Mouse (Mus musculus): ENCODE data around the gene Snx13. TPM values are rescaled to one million over a fixed set of nuclear protein-coding genes. Genes with fewer than 3 reads are reported as not detected.

Snx13 gene
- polyA plus RNA-seq, 1 experiment from 2014 or later, result 21.7 TPM

DNA sequence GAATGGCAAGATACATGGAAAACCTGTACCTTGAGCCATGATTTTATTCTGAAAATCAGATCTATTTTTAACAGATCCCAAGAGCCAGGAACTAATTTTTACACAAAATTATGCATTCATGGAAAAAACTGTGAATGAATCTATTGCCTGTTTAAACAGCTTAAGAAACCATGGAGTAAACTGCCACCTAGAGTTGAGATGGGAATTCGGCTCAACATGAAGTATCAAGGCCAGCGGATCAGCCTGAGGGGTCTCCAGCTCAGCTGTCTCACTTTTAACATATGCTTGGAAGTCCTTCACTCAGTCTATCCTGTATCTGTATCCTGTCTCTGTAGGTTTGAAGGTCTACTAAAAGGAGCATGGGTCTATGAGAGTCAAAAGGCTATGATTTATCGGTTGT, 30.9 kb upstream of the Snx13 start:
- WGBS, result 63% methylated on average over 3 of the region's 3 CpGs
- ATAC-seq (ENCODE audit: low FRiP score) (peak; percentile 61; the same call in 1 of the 2 replicates), DNase-seq (ENCODE audit: low spot score, missing footprints) (peak; percentile 33)
- Histone ChIP-seq H3K27me3 (ENCODE audit: control insufficient read depth, insufficient read depth, low read length) (no peaks in the 10 kb centered on the region), H3K36me3 (ENCODE audit: control insufficient read depth, insufficient read depth, low read length) (no peaks in the 10 kb centered on the region), H3K4me1 (ENCODE audit: control insufficient read depth, insufficient read depth, low read length) (no peaks in the 10 kb centered on the region), H3K27ac (ENCODE audit: low read depth, low read length) (no peak overlapping the region), H3K4me2 (no peak overlapping the region), H3K4me3 (ENCODE audit: low read depth, low read length) (no peak overlapping the region), H3K9me3 (ENCODE audit: control insufficient read depth, low read length) (no peaks in the 10 kb centered on the region), H3K9ac (ENCODE audit: low read length) (no peak overlapping the region)

DNA sequence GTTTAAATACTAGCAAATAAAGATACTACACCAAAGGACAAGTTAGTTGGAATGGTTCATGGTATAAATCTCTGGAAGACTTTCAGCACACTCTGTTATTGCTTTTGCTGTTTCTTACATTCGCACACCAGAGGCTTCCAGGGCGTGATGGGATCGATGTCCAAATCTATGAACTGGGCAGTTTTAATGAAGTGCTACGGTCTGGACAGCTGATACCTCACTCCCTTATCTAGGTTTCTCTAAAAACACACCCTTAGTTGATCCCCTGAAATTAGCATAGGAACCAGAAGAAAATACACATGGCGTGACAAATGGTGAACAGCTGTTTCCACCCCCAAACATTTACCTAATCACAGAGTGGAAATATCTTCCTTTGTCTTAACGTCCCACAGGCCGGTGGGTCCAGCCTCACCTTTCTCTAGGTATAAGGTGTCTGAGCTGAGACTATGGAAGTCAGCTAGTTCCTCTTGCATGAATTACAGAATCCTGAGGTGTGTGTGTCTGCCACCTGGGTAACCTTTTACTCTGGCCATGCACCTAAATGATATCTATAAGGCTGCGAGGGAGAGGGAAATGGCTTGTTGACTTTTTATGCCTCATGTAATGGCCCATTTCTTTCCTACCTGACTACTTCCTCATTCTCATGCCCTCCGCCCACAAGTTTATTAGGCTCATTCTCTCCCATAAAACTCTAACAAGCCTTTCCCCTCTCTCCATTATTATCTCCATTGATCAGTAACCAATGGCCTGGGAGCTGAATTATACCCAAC, 30.3 kb upstream of the Snx13 start:
- H3K27ac ChIP-seq (ENCODE audit: low read depth, low read length), result no peak overlapping the region

DNA sequence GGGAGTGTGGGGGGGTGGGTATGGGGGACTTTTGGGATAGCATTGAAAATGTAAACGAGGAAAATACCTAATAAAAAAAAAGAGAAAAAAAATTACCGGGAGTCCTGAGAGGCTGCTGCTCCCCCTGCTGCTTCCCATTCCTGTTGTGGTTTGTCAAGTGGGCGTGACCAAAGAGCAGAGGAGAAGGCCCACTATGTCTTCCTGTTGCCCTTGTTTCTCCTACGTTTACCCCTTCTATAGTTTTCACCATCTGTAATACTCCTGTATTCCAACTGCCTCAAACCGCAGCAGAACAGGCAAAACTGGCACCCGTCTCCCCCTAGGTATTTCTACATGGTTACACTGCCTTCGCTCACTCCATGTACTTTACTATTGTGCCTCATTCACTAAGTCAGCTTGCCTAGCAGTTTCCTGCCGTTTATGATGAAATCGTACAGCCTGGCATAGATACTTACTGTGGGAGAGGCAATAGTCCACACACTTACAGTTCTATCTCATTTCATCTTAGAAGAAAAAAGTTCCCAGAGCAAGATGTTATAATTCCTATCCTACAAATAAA, 28.2 kb upstream of the Snx13 start:
- Histone ChIP-seq H3K36me3 (ENCODE audit: control insufficient read depth, insufficient read depth, low read length) (no peaks in the 10 kb centered on the region), H3K27me3 (ENCODE audit: control insufficient read depth, insufficient read depth, low read length) (no peaks in the 10 kb centered on the region), H3K4me1 (ENCODE audit: control insufficient read depth, insufficient read depth, low read length) (no peaks in the 10 kb centered on the region), H3K4me2 (no peak overlapping the region), H3K9me3 (ENCODE audit: control insufficient read depth, low read length) (no peaks in the 10 kb centered on the region), H3K4me3 (ENCODE audit: low read depth, low read length) (no peak overlapping the region), H3K9ac (ENCODE audit: low read length) (no peak overlapping the region), H3K27ac (ENCODE audit: low read depth, low read length) (no peak overlapping the region)
- ATAC-seq (ENCODE audit: low FRiP score) (no peak), DNase-seq (ENCODE audit: low spot score, missing footprints) (peak; percentile 37)
- 85% methylated on average over 9 of the region's 9 CpGs for WGBS

More for the DNA sequence above, 30.3 kb upstream of the Snx13 start:
- no peaks in the 10 kb centered on the region for H3K36me3 ChIP-seq (ENCODE audit: control insufficient read depth, insufficient read depth, low read length)
- no peaks in the 10 kb centered on the region for H3K4me1 ChIP-seq (ENCODE audit: control insufficient read depth, insufficient read depth, low read length)
- H3K27me3 ChIP-seq (ENCODE audit: control insufficient read depth, insufficient read depth, low read length), result no peaks in the 10 kb centered on the region
- H3K4me3 ChIP-seq (ENCODE audit: low read depth, low read length), result no peak overlapping the region
- H3K9me3 ChIP-seq (ENCODE audit: control insufficient read depth, low read length), result no peaks in the 10 kb centered on the region
- ATAC-seq (ENCODE audit: low FRiP score), result no peak
- no peak overlapping the region for H3K9ac ChIP-seq (ENCODE audit: low read length)
- no peak overlapping the region for H3K4me2 ChIP-seq
- DNase-seq (ENCODE audit: low spot score, missing footprints), result peak; percentile 68
- WGBS, result 90% methylated on average over 9 of the region's 9 CpGs

DNA sequence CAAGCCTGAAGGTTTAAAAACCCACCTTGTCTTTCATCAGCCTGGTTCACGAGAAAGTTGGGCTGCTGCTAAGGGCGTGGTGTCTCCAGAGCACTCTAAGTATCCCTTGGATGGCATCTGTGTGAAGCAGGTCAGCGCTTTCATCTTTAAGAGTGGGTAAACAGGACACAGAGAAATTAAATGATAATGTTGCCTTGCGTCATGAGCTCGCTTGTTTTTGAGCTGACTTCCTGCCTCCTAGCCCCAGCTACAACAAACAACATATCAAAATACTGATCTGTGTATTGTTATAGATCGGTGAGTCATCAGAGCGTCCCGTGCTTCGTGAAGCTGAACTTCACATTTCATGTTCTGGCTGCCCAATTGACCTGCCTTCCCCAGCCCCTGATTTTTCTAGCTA, 25.7 kb upstream of the Snx13 start:
- Histone ChIP-seq H3K4me2 (no peak overlapping the region), H3K27me3 (ENCODE audit: control insufficient read depth, insufficient read depth, low read length) (no peaks in the 10 kb centered on the region), H3K4me1 (ENCODE audit: control insufficient read depth, insufficient read depth, low read length) (no peaks in the 10 kb centered on the region), H3K36me3 (ENCODE audit: control insufficient read depth, insufficient read depth, low read length) (no peaks in the 10 kb centered on the region), H3K4me3 (ENCODE audit: low read depth, low read length) (no peak overlapping the region), H3K9ac (ENCODE audit: low read length) (no peak overlapping the region), H3K9me3 (ENCODE audit: control insufficient read depth, low read length) (no peaks in the 10 kb centered on the region), H3K27ac (ENCODE audit: low read depth, low read length) (no peak overlapping the region)
- ATAC-seq (ENCODE audit: low FRiP score) (no peak), DNase-seq (ENCODE audit: low spot score, missing footprints) (no peak)
- 88% methylated on average over 9 of the region's 9 CpGs for WGBS

DNA sequence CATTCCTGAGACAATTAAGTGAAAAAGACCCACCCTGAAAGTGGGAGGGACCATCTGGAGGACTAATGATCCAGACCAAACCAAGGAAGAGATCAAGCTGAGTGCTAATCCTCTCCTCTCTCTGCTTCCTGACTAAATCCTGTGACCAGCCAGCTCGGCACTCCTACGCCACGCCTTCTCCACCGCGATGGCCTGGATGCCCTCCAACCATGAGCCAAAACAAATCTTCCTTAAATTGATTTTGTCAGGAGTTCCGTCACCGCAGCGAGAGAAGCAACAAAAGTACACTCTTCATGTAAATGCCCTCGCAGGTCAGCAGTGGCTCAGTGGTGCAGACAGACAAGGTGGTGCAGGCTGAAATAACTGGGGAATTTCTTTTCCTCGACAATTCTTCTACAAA, 24.9 kb upstream of the Snx13 start:
- no peak for ATAC-seq (ENCODE audit: low FRiP score)
- Histone ChIP-seq H3K9me3 (ENCODE audit: control insufficient read depth, low read length) (no peaks in the 10 kb centered on the region), H3K4me3 (ENCODE audit: low read depth, low read length) (no peak overlapping the region), H3K27ac (ENCODE audit: low read depth, low read length) (no peak overlapping the region), H3K27me3 (ENCODE audit: control insufficient read depth, insufficient read depth, low read length) (no peaks in the 10 kb centered on the region), H3K4me1 (ENCODE audit: control insufficient read depth, insufficient read depth, low read length) (no peaks in the 10 kb centered on the region), H3K9ac (ENCODE audit: low read length) (no peak overlapping the region), H3K4me2 (no peak overlapping the region), H3K36me3 (ENCODE audit: control insufficient read depth, insufficient read depth, low read length) (no peaks in the 10 kb centered on the region)
- no peak for DNase-seq (ENCODE audit: low spot score, missing footprints)
- 52% methylated on average over 10 of the region's 10 CpGs for WGBS

DNA sequence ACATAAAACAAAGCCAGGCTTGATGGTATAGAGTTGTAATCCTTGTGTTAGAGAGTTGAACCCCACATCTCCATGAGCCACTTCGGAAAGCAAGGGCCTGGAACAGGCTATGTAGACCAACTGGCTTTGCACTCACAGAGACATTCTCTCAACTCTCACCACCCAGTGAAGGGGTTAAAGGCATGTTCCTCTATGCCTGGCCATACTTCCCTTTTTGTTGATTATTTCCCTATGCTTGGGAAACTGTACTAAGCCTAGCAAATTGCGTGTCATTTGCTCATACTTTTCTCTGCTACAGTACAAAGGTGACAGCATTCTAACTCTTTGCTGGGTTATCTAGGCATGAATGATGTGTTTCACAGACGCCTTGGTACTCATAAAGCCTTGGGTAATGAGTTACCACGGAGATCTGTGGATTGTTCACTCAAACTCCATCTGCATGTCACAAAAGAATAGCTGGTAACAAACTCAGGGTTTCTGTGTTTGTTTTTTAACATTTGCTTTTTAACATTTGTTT, 21.0 kb upstream of the Snx13 start:
- Histone ChIP-seq H3K36me3 (ENCODE audit: control insufficient read depth, insufficient read depth, low read length) (no peaks in the 10 kb centered on the region), H3K27ac (ENCODE audit: low read depth, low read length) (no peak overlapping the region), H3K4me2 (no peak overlapping the region), H3K4me3 (ENCODE audit: low read depth, low read length) (no peak overlapping the region), H3K9ac (ENCODE audit: low read length) (no peak overlapping the region), H3K4me1 (ENCODE audit: control insufficient read depth, insufficient read depth, low read length) (no peaks in the 10 kb centered on the region), H3K9me3 (ENCODE audit: control insufficient read depth, low read length) (no peaks in the 10 kb centered on the region), H3K27me3 (ENCODE audit: control insufficient read depth, insufficient read depth, low read length) (no peaks in the 10 kb centered on the region)
- DNase-seq (ENCODE audit: low spot score, missing footprints) (peak; percentile 44), ATAC-seq (ENCODE audit: low FRiP score) (no peak)
- WGBS, result 78% methylated on average over 4 of the region's 4 CpGs

DNA sequence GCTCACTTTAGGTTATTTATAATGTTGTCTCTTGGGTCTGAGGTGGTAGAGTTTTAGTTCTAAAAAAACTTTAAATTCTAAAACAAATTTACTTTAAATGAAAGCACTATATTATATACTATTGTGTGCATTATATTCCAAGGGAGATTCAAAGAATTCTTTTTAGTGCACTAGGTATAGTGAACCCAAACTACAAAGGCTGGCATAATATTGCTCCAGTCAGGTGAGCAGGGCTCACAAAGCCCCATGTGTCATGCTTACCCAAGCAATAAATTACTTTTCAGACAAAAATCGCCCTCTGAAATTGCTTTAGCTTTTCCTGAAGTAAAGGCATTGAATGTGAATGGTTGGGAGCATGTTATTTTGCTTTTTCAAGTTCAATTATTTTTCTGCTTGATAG, 19.5 kb upstream of the Snx13 start:
- WGBS, result 60% methylated on average over 1 of the region's 1 CpGs

DNA sequence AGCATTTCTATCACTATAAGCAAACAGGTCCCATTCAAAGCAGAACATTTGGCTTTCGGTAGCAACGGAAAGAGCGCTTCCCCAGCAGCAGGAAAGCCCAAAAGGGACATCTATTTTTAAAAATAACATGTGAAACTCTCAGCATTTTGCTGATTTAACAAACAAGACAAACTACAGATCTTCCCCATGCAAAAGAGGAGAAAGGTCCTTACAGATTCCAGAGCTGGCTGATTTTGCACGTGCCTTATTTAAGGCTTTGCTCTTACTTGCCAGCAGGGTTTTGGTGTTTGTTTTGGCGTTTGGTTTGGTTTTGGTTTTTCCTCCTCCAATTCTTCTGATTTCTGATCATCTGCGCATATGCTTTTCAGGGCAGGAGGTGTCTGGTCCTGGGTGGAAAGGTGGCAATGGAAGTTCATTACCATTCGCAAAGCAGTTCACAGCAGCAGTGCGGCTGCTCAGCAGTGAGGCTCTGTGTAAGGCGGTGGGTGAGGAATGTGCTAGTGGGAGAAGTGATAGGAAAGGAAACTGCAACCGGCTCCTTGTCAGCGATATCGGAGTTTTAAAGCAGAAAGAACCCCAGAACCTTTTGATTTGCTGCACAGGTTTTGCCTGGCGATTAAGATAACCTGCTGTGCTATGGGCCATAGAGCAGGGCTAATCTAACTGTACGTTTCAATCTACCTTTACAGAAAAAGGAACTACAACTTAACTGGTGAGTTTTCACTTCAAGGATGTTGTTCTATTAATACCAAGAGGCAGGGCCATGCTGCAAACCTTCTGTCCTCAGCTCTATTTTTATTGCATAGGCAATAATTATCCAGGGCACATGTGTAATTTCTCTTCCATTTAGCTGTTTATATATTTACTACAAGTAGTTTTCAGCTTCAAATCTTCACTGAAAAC, 8.1 kb upstream of the Snx13 start:
- DNase-seq (ENCODE audit: low spot score, missing footprints) (peak; percentile 83), ATAC-seq (ENCODE audit: low FRiP score) (no peak)
- Histone ChIP-seq H3K27me3 (ENCODE audit: control insufficient read depth, insufficient read depth, low read length) (no peaks in the 10 kb centered on the region), H3K27ac (ENCODE audit: low read depth, low read length) (no peak overlapping the region), H3K36me3 (ENCODE audit: control insufficient read depth, insufficient read depth, low read length) (no peaks in the 10 kb centered on the region), H3K9ac (ENCODE audit: low read length) (peak overlapping the region; percentile 10; the same call in 1 of the 2 replicates), H3K4me1 (ENCODE audit: control insufficient read depth, insufficient read depth, low read length) (no peaks in the 10 kb centered on the region), H3K4me2 (no peak overlapping the region), H3K9me3 (ENCODE audit: control insufficient read depth, low read length) (no peaks in the 10 kb centered on the region), H3K4me3 (ENCODE audit: low read depth, low read length) (no peak overlapping the region)
- 34% methylated on average over 14 of the region's 14 CpGs for WGBS

More for the DNA sequence above, 19.5 kb upstream of the Snx13 start:
- DNase-seq (ENCODE audit: low spot score, missing footprints) (no peak), ATAC-seq (ENCODE audit: low FRiP score) (no peak)
- Histone ChIP-seq H3K4me1 (ENCODE audit: control insufficient read depth, insufficient read depth, low read length) (no peaks in the 10 kb centered on the region), H3K27ac (ENCODE audit: low read depth, low read length) (no peak overlapping the region), H3K9me3 (ENCODE audit: control insufficient read depth, low read length) (no peaks in the 10 kb centered on the region), H3K4me3 (ENCODE audit: low read depth, low read length) (no peak overlapping the region), H3K27me3 (ENCODE audit: control insufficient read depth, insufficient read depth, low read length) (no peaks in the 10 kb centered on the region), H3K9ac (ENCODE audit: low read length) (no peak overlapping the region), H3K36me3 (ENCODE audit: control insufficient read depth, insufficient read depth, low read length) (no peaks in the 10 kb centered on the region), H3K4me2 (no peak overlapping the region)

DNA sequence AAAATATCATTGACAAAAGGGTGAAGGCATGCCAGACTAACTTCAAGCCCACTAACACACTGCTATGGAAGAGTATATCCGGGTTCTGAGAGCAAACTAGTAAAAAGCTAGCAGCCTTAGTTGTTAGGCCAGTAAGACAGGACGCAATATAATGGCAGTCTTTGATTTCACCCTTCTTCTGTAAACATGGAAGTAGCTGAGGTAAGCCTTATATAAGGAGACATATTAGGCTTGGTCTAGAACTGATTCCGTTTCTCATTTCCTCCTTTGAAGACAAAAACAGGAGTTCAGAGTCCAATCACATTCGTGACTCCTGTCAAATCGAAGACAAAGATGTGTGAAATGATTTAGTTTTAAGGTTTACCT, 7.4 kb upstream of the Snx13 start:
- H3K36me3 ChIP-seq (ENCODE audit: control insufficient read depth, insufficient read depth, low read length), result no peaks in the 10 kb centered on the region
- no peak overlapping the region for H3K4me2 ChIP-seq
- H3K4me1 ChIP-seq (ENCODE audit: control insufficient read depth, insufficient read depth, low read length), result no peaks in the 10 kb centered on the region
- 82% methylated on average over 5 of the region's 5 CpGs for WGBS
- no peak overlapping the region for H3K27ac ChIP-seq (ENCODE audit: low read depth, low read length)
- H3K9me3 ChIP-seq (ENCODE audit: control insufficient read depth, low read length), result no peaks in the 10 kb centered on the region
- DNase-seq (ENCODE audit: low spot score, missing footprints) (no peak), ATAC-seq (ENCODE audit: low FRiP score) (no peak)
- H3K9ac ChIP-seq (ENCODE audit: low read length), result no peak overlapping the region; the same call in 1 of the 2 replicates
- no peak overlapping the region for H3K4me3 ChIP-seq (ENCODE audit: low read depth, low read length)
- no peaks in the 10 kb centered on the region for H3K27me3 ChIP-seq (ENCODE audit: control insufficient read depth, insufficient read depth, low read length)
